Mouse (Mus musculus): ENCODE measurements around the gene Fam163b. TPM values are rescaled to one million over a fixed set of nuclear protein-coding genes. Genes with fewer than 3 reads are reported as not detected.
A peak's percentile ranks its signal among the peaks of the same experiment; 100 is the strongest.

Gene Fam163b
- polyA plus RNA-seq, 1 experiment from 2014 or later = 0.46 TPM

DNA sequence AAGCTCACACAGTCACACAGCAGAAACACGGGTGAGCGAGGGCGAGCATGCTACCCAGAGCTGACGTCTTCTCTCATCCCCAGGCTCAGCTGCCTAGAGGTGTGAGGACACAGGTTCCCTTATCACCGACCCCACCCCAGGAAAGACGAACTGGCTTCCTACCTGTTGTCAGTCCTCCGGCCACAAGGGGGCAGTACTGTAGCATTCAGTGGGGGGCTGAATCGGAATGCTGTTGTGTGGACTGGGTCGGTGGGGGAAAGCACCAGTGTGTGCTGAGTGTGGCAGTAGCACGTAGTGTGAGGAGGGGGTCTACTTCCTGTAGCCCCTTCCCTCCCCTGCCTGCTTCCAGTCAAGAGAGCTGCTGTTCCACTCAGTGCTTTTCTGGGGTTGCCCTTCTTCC, 16.3 kb downstream of the Fam163b start:
- no peaks in the 10 kb centered on the region for H3K9me3 ChIP-seq
- H3K36me3 ChIP-seq = no peaks in the 10 kb centered on the region
- H3K4me2 ChIP-seq (replicated peaks) = no peak overlapping the region
- 46% methylated on average over 10 of the region's 10 CpGs for WGBS
- ATAC-seq (ENCODE audit: low FRiP score, low read depth) = no peak
- H3K4me3 ChIP-seq = no peak overlapping the region
- peaks cover 2% of the 10 kb centered on the region; the same call in 1 of the 2 replicates for H3K27me3 ChIP-seq
- H3K9ac ChIP-seq = no peak overlapping the region
- no peak overlapping the region for H3K27ac ChIP-seq
- peaks cover 32% of the 10 kb centered on the region for H3K4me1 ChIP-seq

DNA sequence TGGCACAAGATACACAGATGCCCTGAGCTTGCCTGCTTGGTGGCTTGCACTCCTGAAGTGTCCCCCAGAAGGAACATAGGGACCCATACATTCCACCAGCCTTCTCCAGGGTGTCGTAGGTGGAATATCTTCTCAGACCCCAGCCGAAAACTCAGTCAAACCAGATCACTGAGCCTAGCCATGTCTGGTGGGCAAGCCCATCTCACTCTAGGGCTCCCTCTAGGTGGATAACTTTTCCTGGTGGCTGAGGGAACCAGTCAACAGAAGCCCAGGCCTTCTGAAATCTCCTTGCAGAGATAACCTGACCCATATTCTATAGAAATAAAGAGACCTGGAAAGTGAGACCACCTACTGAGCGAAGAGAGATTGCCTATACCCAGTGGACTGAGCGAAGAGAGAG, 19.2 kb downstream of the Fam163b start:
- Histone ChIP-seq H3K9me3 (no peaks in the 10 kb centered on the region), H3K9ac (no peak overlapping the region), H3K4me3 (no peak overlapping the region), H3K27me3 (peaks cover 11% of the 10 kb centered on the region; the same call in 1 of the 2 replicates), H3K27ac (peak overlapping the region; percentile 80), H3K4me2 (replicated peaks) (no peak overlapping the region; the same call in 1 of the 2 replicates), H3K36me3 (no peaks in the 10 kb centered on the region), H3K4me1 (peaks cover 60% of the 10 kb centered on the region)
- WGBS = 81% methylated on average over 4 of the region's 4 CpGs
- ATAC-seq (ENCODE audit: low FRiP score, low read depth) = no peak

DNA sequence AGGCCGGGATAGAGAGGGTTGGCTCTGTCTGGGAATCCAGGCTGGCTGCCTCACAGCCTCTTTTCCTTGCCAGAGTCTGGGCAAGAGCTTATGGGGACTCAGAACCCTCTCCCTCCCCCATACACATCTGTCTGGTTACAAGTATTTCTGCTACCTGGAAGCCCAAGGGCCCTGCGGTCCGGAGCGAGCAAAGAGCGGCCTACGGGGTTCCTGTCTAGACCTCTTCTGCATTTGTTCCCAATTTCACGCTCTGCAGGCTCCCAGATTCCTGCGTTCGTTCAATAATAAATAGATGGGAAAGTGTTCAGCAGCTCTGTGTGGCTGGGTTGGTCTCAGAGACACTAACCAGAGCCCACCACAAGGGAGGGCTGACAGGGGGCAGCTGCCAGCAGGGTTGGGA, 19.7 kb downstream of the Fam163b start:
- Histone ChIP-seq H3K4me2 (replicated peaks) (peak overlapping the region; percentile 48), H3K9me3 (no peaks in the 10 kb centered on the region), H3K9ac (no peak overlapping the region), H3K27ac (peak overlapping the region; percentile 80), H3K4me3 (no peak overlapping the region), H3K4me1 (peaks cover 60% of the 10 kb centered on the region), H3K36me3 (no peaks in the 10 kb centered on the region), H3K27me3 (peaks cover 11% of the 10 kb centered on the region; the same call in 1 of the 2 replicates)
- 12% methylated on average over 9 of the region's 9 CpGs for WGBS
- ATAC-seq (ENCODE audit: low FRiP score, low read depth) = peak; percentile 24

DNA sequence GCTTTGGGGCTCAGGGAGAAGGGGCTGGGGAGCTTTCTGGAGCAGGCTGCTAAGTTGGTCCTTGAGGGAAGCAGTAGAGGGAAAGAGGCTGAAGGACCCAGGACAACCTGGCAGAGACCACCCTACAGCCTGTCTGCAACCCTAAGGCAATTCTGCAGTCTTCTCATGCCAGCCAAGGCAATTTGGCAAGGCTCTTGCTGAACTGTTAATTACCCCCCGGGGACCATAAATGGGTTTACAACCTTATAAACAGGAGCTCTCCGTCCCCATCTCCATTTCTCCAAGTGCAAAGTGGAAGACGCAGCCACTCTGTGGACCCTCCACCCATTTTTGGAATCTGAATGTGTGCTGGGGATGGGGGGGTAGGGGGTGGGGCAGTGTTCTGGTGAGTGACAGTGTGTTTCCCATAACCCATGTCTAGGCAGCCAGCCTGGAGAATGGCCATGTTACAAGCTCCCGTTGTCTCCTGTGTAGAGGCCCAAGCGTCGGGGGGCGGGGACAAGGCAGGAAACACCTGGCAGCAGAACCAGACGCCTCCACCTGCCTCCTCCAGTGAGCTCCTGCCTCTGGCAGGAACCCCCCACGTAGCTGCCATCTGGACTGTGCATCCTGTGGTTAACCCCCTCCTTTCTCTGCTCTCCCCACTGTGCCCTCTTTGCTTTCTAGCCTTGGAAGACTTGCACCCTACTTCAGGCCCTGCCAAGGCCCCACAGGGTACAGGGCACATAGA, 20.5 kb downstream of the Fam163b start:
- 3% methylated on average over 9 of the region's 9 CpGs for WGBS
- Histone ChIP-seq H3K9ac (no peak overlapping the region), H3K27me3 (peaks cover 11% of the 10 kb centered on the region; the same call in 1 of the 2 replicates), H3K4me2 (replicated peaks) (peak overlapping the region; percentile 48), H3K27ac (peak overlapping the region; percentile 80), H3K9me3 (no peaks in the 10 kb centered on the region), H3K4me1 (peaks cover 60% of the 10 kb centered on the region), H3K36me3 (no peaks in the 10 kb centered on the region), H3K4me3 (no peak overlapping the region)
- ATAC-seq (ENCODE audit: low FRiP score, low read depth) = peak; percentile 83

DNA sequence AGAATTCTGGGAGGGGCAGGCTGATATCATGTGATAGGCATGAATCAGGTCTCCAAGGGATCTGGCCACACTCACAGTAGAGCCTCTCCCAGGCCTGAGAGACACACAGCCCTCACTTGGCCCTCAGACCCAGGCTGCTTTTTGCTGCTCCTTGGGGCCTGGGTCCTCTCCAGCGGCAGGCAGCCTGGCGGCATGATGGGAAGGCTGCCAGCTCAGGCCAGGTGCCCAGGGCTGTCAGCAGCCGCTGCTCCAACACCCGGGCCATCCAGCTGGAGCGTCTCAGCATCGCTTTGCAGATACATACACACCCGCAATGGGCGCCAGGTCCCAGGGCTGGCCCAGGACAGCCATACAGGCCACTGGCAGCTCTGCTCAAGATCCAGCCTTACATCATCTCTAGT, 22.1 kb downstream of the Fam163b start:
- Histone ChIP-seq H3K27ac (peak overlapping the region; percentile 75; the same call in 1 of the 2 replicates), H3K9me3 (no peaks in the 10 kb centered on the region)

DNA sequence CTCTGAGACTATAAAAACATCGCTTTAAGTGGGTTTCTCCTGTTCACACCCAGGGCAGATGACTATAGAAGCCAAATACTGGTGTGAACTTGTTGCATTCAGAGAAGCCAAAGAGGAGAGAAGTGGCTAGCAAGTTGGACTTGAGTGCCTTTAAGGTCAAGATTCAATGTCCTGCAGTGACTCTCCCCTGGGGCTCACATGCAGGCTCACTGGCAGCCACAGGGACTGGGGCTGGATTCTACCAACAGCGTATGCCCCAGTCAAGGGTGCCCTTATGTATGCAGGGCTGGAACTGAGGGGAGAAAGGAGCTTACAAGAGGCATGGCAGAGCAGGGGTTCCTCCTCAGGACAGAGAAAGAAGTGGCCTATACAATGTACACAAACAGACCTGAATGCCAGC, 22.5 kb downstream of the Fam163b start:
- H3K27ac ChIP-seq = peak overlapping the region; percentile 75; the same call in 1 of the 2 replicates
- no peak overlapping the region for H3K9ac ChIP-seq
- no peak overlapping the region for H3K4me2 ChIP-seq (replicated peaks)
- H3K9me3 ChIP-seq = no peaks in the 10 kb centered on the region
- H3K4me3 ChIP-seq = no peak overlapping the region
- H3K4me1 ChIP-seq = peaks cover 60% of the 10 kb centered on the region
- ATAC-seq (ENCODE audit: low FRiP score, low read depth) = no peak
- no peaks in the 10 kb centered on the region for H3K36me3 ChIP-seq
- peaks cover 10% of the 10 kb centered on the region; the same call in 1 of the 2 replicates for H3K27me3 ChIP-seq
- 77% methylated on average over 2 of the region's 2 CpGs for WGBS

More for the DNA sequence above, 22.1 kb downstream of the Fam163b start:
- no peak overlapping the region for H3K4me3 ChIP-seq
- WGBS = 48% methylated on average over 8 of the region's 8 CpGs
- ATAC-seq (ENCODE audit: low FRiP score, low read depth) = no peak
- H3K36me3 ChIP-seq = no peaks in the 10 kb centered on the region
- peaks cover 11% of the 10 kb centered on the region; the same call in 1 of the 2 replicates for H3K27me3 ChIP-seq
- H3K9ac ChIP-seq = no peak overlapping the region
- no peak overlapping the region for H3K4me2 ChIP-seq (replicated peaks)
- peaks cover 60% of the 10 kb centered on the region for H3K4me1 ChIP-seq

DNA sequence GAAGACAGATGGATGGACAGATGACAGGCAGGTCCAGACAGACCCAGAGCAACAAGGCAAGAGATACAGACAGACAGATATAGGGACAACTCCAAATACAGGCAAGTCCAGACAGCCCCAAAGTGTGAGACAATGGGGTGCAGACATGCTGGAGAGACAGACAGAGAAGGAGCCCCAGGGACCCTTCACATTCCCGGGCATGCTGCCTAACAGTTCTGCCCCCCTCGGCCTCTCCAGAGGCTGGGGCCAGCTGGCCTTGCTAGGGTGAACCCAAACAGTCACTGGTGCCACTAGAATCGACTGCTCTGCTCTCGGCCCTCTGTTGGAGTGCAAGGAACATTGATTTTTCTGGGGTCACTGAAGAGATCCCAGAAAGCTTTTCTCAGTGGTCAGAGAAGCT, 23.8 kb downstream of the Fam163b start:
- no peaks in the 10 kb centered on the region for H3K9me3 ChIP-seq
- H3K4me2 ChIP-seq (replicated peaks) = no peak overlapping the region
- peaks cover 53% of the 10 kb centered on the region for H3K4me1 ChIP-seq
- H3K27me3 ChIP-seq = peaks cover 9% of the 10 kb centered on the region; the same call in 1 of the 2 replicates
- H3K36me3 ChIP-seq = no peaks in the 10 kb centered on the region
- ATAC-seq (ENCODE audit: low FRiP score, low read depth) = no peak
- no peak overlapping the region for H3K27ac ChIP-seq
- WGBS = 53% methylated on average over 4 of the region's 4 CpGs
- H3K4me3 ChIP-seq = no peak overlapping the region
- no peak overlapping the region for H3K9ac ChIP-seq

DNA sequence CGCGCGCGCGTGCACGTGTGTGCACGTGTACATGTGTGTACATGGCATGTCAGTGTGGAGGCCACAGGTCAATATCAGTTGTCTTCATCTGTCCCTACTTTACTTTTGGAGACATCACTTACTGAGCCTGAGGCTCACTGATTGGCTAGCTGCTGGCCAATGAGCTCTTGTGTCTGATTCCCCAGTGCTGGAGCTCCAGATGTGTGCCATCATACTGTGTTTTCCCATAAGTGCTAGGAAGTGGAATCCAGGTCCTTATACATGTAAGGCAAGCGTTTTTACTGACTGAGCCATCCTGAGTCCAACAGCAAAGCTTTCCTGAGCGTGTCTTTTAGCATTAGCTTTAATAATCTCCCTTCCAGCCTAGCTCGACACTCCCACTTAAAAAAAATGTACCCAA, 28.1 kb downstream of the Fam163b start:
- no peak for ATAC-seq (ENCODE audit: low FRiP score, low read depth)
- 89% methylated on average over 10 of the region's 10 CpGs for WGBS
- no peak overlapping the region; the same call in 1 of the 2 replicates for H3K27ac ChIP-seq
- no peaks in the 10 kb centered on the region for H3K36me3 ChIP-seq
- H3K27me3 ChIP-seq = peaks cover 5% of the 10 kb centered on the region; the same call in 1 of the 2 replicates
- no peak overlapping the region for H3K4me3 ChIP-seq
- peaks cover 10% of the 10 kb centered on the region for H3K4me1 ChIP-seq
- H3K9me3 ChIP-seq = no peaks in the 10 kb centered on the region
- H3K4me2 ChIP-seq (replicated peaks) = no peak overlapping the region
- no peak overlapping the region for H3K9ac ChIP-seq

DNA sequence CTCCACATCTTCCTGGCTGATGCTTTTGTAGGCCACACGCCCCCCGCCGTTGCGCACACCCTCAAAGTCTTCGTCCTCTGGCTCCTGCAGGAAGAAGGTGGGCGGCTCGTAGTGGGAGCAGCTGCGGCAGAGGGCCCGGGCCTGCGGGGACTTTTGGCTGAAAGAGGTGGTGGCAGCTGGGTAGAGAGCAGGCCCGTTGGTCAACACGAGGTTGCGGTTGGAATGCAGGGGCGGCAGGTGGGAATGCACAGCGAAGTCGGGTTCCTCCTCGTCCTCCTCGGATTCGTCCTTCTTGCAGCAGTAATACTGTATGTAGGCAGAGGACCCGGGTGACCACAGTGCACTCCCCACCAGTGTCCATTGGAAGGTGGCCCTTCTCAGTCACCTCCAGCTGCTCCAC, 29.7 kb downstream of the Fam163b start:
- Histone ChIP-seq H3K36me3 (no peaks in the 10 kb centered on the region; the same call in 1 of the 2 replicates), H3K4me1 (no peaks in the 10 kb centered on the region), H3K4me3 (no peak overlapping the region), H3K4me2 (replicated peaks) (no peak overlapping the region), H3K27ac (no peak overlapping the region), H3K9me3 (no peaks in the 10 kb centered on the region), H3K9ac (no peak overlapping the region), H3K27me3 (no peaks in the 10 kb centered on the region; the same call in 1 of the 2 replicates)
- ATAC-seq (ENCODE audit: low FRiP score, low read depth) = no peak
- 80% methylated on average over 20 of the region's 20 CpGs for WGBS

DNA sequence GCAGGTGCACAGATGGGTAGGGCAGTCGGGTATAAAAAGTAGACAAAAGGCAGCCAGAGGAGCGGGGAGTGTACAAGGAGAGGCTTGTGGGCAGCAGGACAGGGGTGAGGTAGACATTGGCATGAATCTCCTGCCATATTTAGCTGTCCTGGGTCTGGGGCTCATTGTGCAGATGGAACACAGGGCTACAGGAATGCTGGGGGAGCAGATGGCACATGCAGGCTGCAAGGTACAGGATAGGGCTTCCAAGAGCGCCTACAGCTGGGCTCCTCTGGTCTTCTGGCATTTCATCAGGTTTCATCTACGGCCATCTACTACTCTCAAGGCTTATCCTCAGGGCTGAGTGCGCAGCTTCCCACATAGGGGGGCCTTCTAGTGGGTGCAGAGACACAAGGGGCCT, 33.2 kb downstream of the Fam163b start:
- Histone ChIP-seq H3K4me2 (replicated peaks) (no peak overlapping the region), H3K9ac (no peak overlapping the region), H3K36me3 (no peaks in the 10 kb centered on the region; the same call in 1 of the 2 replicates), H3K4me3 (no peak overlapping the region), H3K27ac (no peak overlapping the region), H3K27me3 (peaks cover 3% of the 10 kb centered on the region), H3K9me3 (no peaks in the 10 kb centered on the region), H3K4me1 (no peaks in the 10 kb centered on the region; the same call in 1 of the 2 replicates)
- WGBS = 81% methylated on average over 5 of the region's 5 CpGs
- no peak for ATAC-seq (ENCODE audit: low FRiP score, low read depth)

DNA sequence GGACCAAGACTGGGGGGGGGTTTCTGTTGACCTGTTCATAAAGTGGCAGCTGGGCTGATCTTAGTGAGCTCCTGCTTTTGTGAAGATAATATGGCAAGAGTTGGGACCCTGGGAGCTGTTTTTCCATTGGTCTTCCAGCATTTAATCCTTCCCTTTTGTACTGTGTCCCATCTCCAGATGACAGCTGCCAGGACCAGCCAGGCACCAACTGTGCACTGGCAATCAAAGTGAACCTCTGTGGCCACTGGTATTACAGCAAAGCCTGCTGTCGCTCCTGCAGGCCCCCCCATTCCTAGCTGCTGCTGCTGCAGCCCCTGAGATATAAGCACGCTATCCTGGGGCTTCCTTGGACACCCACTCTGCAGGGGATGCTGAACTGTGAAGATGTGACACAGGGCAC, 34.1 kb downstream of the Fam163b start:
- no peaks in the 10 kb centered on the region for H3K9me3 ChIP-seq
- no peaks in the 10 kb centered on the region; the same call in 1 of the 2 replicates for H3K36me3 ChIP-seq
- no peak overlapping the region for H3K4me3 ChIP-seq
- no peaks in the 10 kb centered on the region; the same call in 1 of the 2 replicates for H3K4me1 ChIP-seq
- ATAC-seq (ENCODE audit: low FRiP score, low read depth) = no peak
- H3K27ac ChIP-seq = no peak overlapping the region
- no peak overlapping the region for H3K4me2 ChIP-seq (replicated peaks)
- H3K9ac ChIP-seq = no peak overlapping the region
- peaks cover 3% of the 10 kb centered on the region for H3K27me3 ChIP-seq
- WGBS = 68% methylated on average over 2 of the region's 2 CpGs

DNA sequence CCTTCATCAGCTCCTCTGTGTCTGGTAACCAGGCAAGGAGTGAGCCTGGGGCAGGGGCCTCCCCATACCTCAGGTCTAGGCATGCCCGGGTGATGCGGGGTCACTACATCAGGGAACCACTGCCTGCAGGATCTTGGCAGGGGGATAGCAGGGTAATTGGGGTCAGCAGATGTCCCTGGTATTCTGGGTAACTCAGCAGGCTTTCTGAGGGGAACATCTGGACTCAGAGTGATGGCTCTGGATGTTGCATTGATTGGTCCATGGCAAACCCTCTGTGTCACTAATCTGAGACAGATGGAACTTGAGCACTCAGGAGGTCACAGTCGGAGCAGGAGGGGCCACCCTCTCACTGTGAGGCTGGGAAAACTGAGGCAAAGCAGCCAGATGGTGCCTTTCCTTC, 35.5 kb downstream of the Fam163b start:
- Histone ChIP-seq H3K9ac (no peak overlapping the region), H3K4me1 (no peaks in the 10 kb centered on the region; the same call in 1 of the 2 replicates), H3K9me3 (no peaks in the 10 kb centered on the region), H3K27ac (no peak overlapping the region), H3K27me3 (peaks cover 3% of the 10 kb centered on the region), H3K4me2 (replicated peaks) (no peak overlapping the region), H3K4me3 (no peak overlapping the region), H3K36me3 (no peaks in the 10 kb centered on the region; the same call in 1 of the 2 replicates)
- WGBS = 10% methylated on average over 3 of the region's 3 CpGs
- no peak for ATAC-seq (ENCODE audit: low FRiP score, low read depth)
